17 mouse cellular contexts compared by ENCODE assay signal in the genomic region with DNA sequence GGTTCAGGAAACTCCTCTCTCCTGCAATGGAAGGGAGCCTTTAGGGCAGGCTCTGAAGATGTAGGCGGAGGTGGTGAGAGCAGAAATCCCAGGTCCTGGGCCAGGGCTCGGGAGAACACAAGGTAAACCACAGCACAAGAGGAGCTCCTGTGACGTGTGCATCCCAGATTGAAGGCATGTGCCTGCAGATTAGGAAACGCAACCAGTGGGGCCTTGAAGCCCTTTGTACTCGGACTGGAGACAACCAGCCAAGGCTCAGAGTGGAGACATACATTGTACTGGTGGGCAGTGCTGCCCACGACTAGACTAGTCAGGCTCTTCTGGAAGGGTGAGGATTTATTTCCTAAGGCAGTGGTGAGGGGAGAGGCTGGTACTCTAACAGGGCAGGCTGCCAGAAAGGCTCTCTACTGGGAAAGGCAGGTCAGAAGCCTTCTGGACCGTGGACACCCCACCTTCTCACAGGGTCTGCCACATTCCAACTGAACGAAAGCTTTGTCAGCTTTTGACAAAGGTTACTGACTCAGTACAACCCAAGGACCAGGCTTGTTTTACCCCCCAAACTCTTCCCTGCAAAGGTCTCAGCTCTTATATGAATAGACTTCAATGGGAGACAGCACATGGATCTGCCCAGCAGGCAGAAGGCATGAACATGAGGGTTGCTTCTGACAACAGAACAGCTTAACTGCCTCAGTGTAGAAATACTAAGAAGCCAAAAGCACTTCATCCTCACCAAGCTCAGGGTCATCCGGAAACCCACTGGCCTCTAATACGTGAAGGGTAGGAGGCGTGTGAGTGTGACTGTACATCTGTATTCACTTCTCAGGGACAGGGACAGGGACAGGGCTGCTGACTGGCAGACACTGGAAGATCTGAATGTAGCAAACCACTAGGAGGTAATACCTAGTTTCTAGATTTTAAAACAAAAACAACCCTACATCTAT. TPM values are rescaled to one million over a fixed set of nuclear protein-coding genes. Genes with fewer than 3 reads are reported as not detected.
A peak's percentile ranks its signal among the peaks of the same experiment; 100 is the strongest.
DNase-seq lines count a peak whose midpoint lies in the region; ATAC-seq lines count a peak whose summit lies in the region.
"Had no signal": no experiment of that assay in that cellular context is flagged by ENCODE, and none has a peak within 500 bp of the region (broad histone marks: within the 10 kb centered on the region; RNA-seq: fewer than 3 reads in every experiment).

No protein-coding gene starts in this region.

- H3K27me3 ChIP-seq in lung, embryonic 15.5 days, result no peaks in the 10 kb centered on the region
- H3K27me3 ChIP-seq: embryonic facial prominence, embryonic 13.5 days; heart, embryonic 15.5 days; liver, embryonic 13.5 days; Patski; stomach, embryonic 15.5 days had no signal

- H3K36me3 ChIP-seq in lung, embryonic 15.5 days, result peaks cover 53% of the 10 kb centered on the region

- H3K4me1 ChIP-seq in lung, embryonic 15.5 days, result peaks cover 22% of the 10 kb centered on the region
- H3K4me1 ChIP-seq: stomach, embryonic 15.5 days had no signal

- H3K4me3 ChIP-seq in lung, embryonic 15.5 days, result no peak overlapping the region
- H3K4me3 ChIP-seq: embryonic facial prominence, embryonic 13.5 days; heart, embryonic 15.5 days; liver, embryonic 13.5 days; stomach, embryonic 15.5 days had no signal

- peak overlapping the region; percentile 27 for H3K27ac ChIP-seq in lung, embryonic 15.5 days
- H3K27ac ChIP-seq: embryonic facial prominence, embryonic 13.5 days; liver, embryonic 13.5 days; stomach, embryonic 15.5 days had no signal

- H3K9me3 ChIP-seq in lung, embryonic 15.5 days, result no peaks in the 10 kb centered on the region
- H3K9me3 ChIP-seq: embryonic facial prominence, embryonic 13.5 days; heart, embryonic 15.5 days; liver, embryonic 13.5 days; stomach, embryonic 15.5 days had no signal

- no peak overlapping the region for H3K9ac ChIP-seq in lung, embryonic 15.5 days
- H3K9ac ChIP-seq: embryonic facial prominence, embryonic 13.5 days; forebrain, postnatal 0 days; heart, embryonic 15.5 days; liver, embryonic 13.5 days; stomach, embryonic 15.5 days had no signal

- ATAC-seq in lung, embryonic 15.5 days (ENCODE audit: borderline replicate concordance, extremely low read depth, low FRiP score, low TSS enrichment), result peak; percentile 57; the same call in 1 of the 2 replicates
- ATAC-seq: forebrain, postnatal 0 days; hindbrain, embryonic 16.5 days; Patski had no signal

- WGBS in lung, embryonic 15.5 days, result 70% methylated on average over 11 of the region's 11 CpGs

- no peak overlapping the region for H3K4me2 ChIP-seq in lung, embryonic 15.5 days
- H3K4me2 ChIP-seq: embryonic facial prominence, embryonic 13.5 days; heart, embryonic 15.5 days; liver, embryonic 13.5 days; stomach, embryonic 15.5 days had no signal

- peak; percentile 68 for DNase-seq in adrenal gland, adult 2 months
- DNase-seq in adrenal gland, postnatal 4 days (ENCODE audit: low spot score in 2 of 2), result no peak
- peak; percentile 34 for DNase-seq in kidney, adult 11 months
- no peak for DNase-seq in kidney, adult 18-20 months
- DNase-seq in lung, postnatal 4 days, result no peak
- DNase-seq in kidney, postnatal 14 days, result peak; percentile 54
- DNase-seq in adipocyte (ENCODE audit: low spot score), result no peak
- DNase-seq: cerebellum, adult 9-11 months; forebrain, postnatal 0 days; liver, embryonic 13.5 days; thymus, adult 2 months had no signal

RNA-seq across cellular contexts. Expression of gene Zbtb43, which starts 17.1 kb away (rescaled TPM):
- total RNA-seq in adrenal gland, adult 2 months (2021), result 10 to 100 TPM; 19.9 to 26.4 TPM
- 3.5 and 4.9 TPM in 2 replicates for polyA plus RNA-seq in adrenal gland, adult 2 months (2012; rRNA removed)
- 10 to 100 TPM; 21.5 to 24.1 TPM for total RNA-seq in adrenal gland, postnatal 4 days (2021)
- 16.7 and 19.1 TPM in 2 replicates for polyA plus RNA-seq in lung, embryonic 15.5 days (2015; fragmentation: Nextera tagmentation; extraction: Ambion mirVana)

RNA-seq across cellular contexts. Expression of gene Zbtb34, which starts 20.2 kb away (rescaled TPM):
- 1 to 10 TPM; 6.4 to 7.1 TPM for total RNA-seq in adrenal gland, adult 2 months (2021)
- 2.4 and 3.8 TPM in 2 replicates for polyA plus RNA-seq in adrenal gland, adult 2 months (2012; rRNA removed)
- 10 to 100 TPM; 22.9 TPM for total RNA-seq in adrenal gland, postnatal 4 days (2021)
- 6.6 and 7.5 TPM in 2 replicates for polyA plus RNA-seq in lung, embryonic 15.5 days (2015; fragmentation: Nextera tagmentation; extraction: Ambion mirVana)

Comparison
In these comparisons a context has a peak if more than half of its experiments do, and no peak if none do; other contexts are left out.
1. DNase-seq: peak in adrenal gland, adult 2 months (single experiment), kidney, adult 11 months (single experiment) and kidney, postnatal 14 days (single experiment); none in adrenal gland, postnatal 4 days (0 of 2), kidney, adult 18-20 months (single experiment), lung, postnatal 4 days (0 of 2) and adipocyte (single experiment).